Mouse (Mus musculus) kidney, postnatal 0 days (tissue): Measurements from ENCODE around the gene Nppb. TPM values are rescaled to one million over a fixed set of nuclear protein-coding genes. Genes with fewer than 3 reads are reported as not detected.
A peak's percentile ranks its signal among the peaks of the same experiment; 100 is the strongest.

ENCODE experiments used
- ATAC-seq: fragments of 200-750 bp; cut with Nextera tagmentation; replicated peaks from 2 replicates; pipeline ENCODE4 v1.8.0; 2017; ENCODE audit warnings: low read depth, moderate number of reproducible peaks, moderate TSS enrichment, moderate library complexity; ENCODE audit not compliant: low FRiP score
- DNase-seq: peaks from one replicate; pipeline ENCODE4 v3.0.0-alpha.2; 2016; ENCODE audit warnings: low spot score
- H3K27ac ChIP-seq: fragments of 300-500 bp; sonication (generic); 2 replicates; pipeline ENCODE4 v1.5.1; 2014; ENCODE audit warnings: mild to moderate bottlenecking
- H3K27me3 ChIP-seq: fragments of 300-500 bp; sonication (generic); 2 replicates; pipeline ENCODE4 v1.6.1; 2014; ENCODE audit warnings: low read length, mixed read lengths; ENCODE audit not compliant: insufficient read depth
- H3K36me3 ChIP-seq: fragments of 300-500 bp; sonication (generic); 2 replicates; pipeline ENCODE4 v1.6.1; 2014; ENCODE audit warnings: low read length, mixed read lengths; ENCODE audit not compliant: insufficient read depth
- H3K4me1 ChIP-seq: fragments of 300-500 bp; sonication (generic); replicated peaks from 2 replicates; pipeline ENCODE4 v1.6.1; 2014; ENCODE audit warnings: antibody characterized with exemption, low read length, mixed read lengths; ENCODE audit not compliant: insufficient read depth
- H3K4me2 ChIP-seq: fragments of 300-500 bp; sonication (generic); 2 replicates; pipeline ENCODE4 v1.6.1; 2014; ENCODE audit warnings: mild to moderate bottlenecking, low read length, moderate library complexity, mixed read lengths
- H3K4me3 ChIP-seq: fragments of 300-500 bp; sonication (generic); replicated peaks from 2 replicates; pipeline ENCODE4 v1.5.1; 2014; ENCODE audit warnings: low read depth, low read length
- H3K9ac ChIP-seq: fragments of 300-500 bp; sonication (generic); 2 replicates; pipeline ENCODE4 v1.6.1; 2014; ENCODE audit warnings: low read depth, low read length
- H3K9me3 ChIP-seq: fragments of 300-500 bp; sonication (generic); replicated peaks from 2 replicates; pipeline ENCODE4 v1.6.1; 2016; ENCODE audit warnings: low read length, inconsistent platforms, mixed read lengths
- CTCF ChIP-seq: IDR thresholded peaks from 2 replicates; pipeline ENCODE4 v1.5.1; 2016; ENCODE audit warnings: antibody characterized with exemption, low read depth, mild to moderate bottlenecking, moderate library complexity
- whole genome bisulfite sequencing: fragments of 180-500 bp; shearing (Covaris S2); extraction: QIAGEN DNeasy Blood & Tissue Kit; methylation state at CpG from one replicate; pipeline ENCODE4 v1.1.7; 2014; 5-methylcytosine and 5-hydroxymethylcytosine counted together
- polyA plus RNA-seq: library from polyadenylated mRNA; unstranded; fragments of >200 nt; fragmentation: Nextera tagmentation; extraction: Ambion mirVana; gene quantifications from 2 replicates; pipeline ENCODE4 v1.2.1, GENCODE M21; 2015

Nppb gene
- polyA plus RNA-seq, 1 experiment from 2014 or later = not detected

DNA sequence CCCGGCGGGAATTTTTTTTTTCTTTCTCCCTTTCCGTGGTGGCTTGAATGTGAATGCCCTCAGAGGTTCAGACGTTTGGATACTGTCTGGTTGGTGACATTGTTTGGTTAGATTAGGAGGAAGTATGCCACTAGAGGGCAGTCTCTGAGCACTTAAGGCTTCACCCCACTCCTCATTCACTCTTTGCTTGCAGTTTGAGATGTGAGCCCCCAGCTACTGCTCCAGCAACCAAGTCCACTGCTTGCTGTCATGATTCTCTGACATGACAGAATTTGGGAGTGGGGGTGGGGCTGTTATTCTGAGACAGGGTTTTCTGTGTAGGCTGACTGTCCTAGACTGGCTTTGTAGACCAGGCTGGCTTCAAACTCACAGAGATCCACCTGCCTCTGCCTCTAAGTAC lies 32.0 kb upstream of the Nppb start:
- Histone ChIP-seq H3K9me3 (no peaks in the 10 kb centered on the region), H3K9ac (no peak overlapping the region), H3K4me2 (no peak overlapping the region), H3K27me3 (no peaks in the 10 kb centered on the region), H3K4me1 (no peaks in the 10 kb centered on the region), H3K27ac (no peak overlapping the region), H3K4me3 (no peak overlapping the region), H3K36me3 (no peaks in the 10 kb centered on the region)
- 10% methylated on average over 4 of the region's 4 CpGs for WGBS
- peak; percentile 74 for DNase-seq
- no peak for ATAC-seq
- TF ChIP-seq CTCF = peak; percentile 67

DNA sequence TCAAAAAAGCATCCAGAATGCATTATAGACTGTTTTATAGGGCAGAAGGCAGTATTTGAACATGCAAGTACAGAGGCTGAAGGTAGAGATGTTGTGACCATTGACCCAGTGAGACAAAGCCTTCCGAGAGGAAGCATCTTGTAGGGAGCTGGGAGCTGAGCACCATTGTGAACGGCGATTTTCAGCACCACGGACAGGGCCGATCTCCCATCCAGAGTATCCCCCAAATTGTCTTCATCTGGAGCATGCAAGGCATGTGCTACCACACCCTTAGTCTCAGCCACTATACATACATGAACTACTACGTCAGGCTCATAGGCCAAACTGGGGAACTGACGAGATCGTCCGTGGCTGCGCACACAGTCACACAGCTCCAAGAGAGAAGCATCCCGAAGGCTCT lies 28.4 kb upstream of the Nppb start:
- DNase-seq (peak; percentile 58), ATAC-seq (no peak)
- Histone ChIP-seq H3K9ac (no peak overlapping the region), H3K36me3 (no peaks in the 10 kb centered on the region), H3K4me3 (no peak overlapping the region), H3K4me2 (no peak overlapping the region), H3K9me3 (no peaks in the 10 kb centered on the region), H3K27me3 (no peaks in the 10 kb centered on the region), H3K4me1 (no peaks in the 10 kb centered on the region), H3K27ac (no peak overlapping the region)
- no peak for TF ChIP-seq CTCF
- WGBS = 46% methylated on average over 11 of the region's 11 CpGs

DNA sequence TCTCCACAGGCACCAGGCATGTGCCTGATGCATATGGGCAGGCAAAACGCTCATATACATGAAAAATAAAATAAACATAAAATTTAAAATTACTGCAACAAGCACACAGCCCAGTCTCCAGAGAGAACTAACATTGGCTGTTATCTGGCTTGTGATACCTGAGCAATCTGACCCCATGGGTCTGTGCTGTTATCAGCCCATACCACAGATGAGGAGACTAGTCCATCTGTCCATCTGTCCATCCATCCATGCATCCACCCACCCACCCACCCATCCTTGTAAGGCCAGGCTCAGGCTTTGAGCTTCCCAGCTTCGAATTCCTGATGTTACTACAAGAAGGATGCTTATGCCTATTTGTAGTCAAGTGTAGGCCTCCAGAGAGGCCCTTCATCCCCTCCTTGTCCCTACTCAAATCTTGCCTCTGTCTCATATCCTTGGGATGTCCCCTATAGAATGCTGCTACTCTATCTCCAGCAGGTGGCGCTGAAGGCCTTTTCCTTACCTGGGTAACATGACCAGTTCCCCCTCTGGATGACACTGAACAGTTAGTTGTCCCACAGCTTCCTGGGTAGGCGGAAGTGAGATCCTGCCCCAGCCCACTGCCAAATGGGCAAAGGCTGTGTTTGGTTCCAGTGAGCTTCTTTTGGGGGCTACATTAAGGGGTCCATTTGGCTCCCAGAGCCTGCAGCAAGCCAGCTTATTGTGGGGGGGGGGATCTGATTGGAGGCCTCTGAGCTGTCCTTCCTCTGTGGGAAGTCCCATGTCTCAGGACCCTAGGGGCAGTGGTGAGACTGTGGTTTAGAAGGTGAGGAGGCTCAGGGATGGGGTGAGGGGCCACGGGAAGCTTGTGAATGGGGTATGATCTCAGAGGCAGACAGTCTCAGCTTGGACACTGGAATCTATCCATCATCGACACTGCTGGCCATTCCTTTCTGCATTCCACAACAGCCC lies 25.4 kb upstream of the Nppb start:
- Histone ChIP-seq H3K4me2 (no peak overlapping the region), H3K4me1 (no peaks in the 10 kb centered on the region), H3K9ac (no peak overlapping the region), H3K36me3 (no peaks in the 10 kb centered on the region), H3K27me3 (no peaks in the 10 kb centered on the region), H3K4me3 (no peak overlapping the region), H3K27ac (no peak overlapping the region), H3K9me3 (no peaks in the 10 kb centered on the region)
- ATAC-seq (peak; percentile 40; the same call in 1 of the 2 replicates), DNase-seq (peak; percentile 77)
- TF ChIP-seq CTCF = peak; percentile 80
- WGBS = 39% methylated on average over 6 of the region's 6 CpGs

DNA sequence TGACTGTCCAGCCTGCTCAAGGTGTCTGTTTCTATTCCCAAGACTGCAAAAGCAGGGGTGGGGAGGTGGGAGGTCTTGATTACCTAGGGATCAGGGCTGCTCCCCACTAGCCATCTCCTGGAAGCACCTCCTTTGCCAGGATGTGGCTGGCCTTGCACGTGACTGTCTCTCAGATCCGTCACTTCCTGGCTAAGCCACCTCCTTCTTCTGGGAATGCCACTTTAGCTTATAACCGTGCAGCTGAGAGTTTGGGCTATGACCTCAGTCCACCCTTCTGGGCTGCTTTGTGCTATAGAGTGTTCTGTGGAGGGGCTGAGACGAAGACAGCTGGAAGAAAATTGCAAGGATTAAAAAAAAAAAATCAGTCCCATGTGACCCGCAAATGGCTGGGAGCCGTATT lies 22.8 kb upstream of the Nppb start:
- Histone ChIP-seq H3K9ac (no peak overlapping the region), H3K36me3 (no peaks in the 10 kb centered on the region), H3K9me3 (no peaks in the 10 kb centered on the region), H3K27me3 (no peaks in the 10 kb centered on the region), H3K4me3 (no peak overlapping the region), H3K4me1 (no peaks in the 10 kb centered on the region), H3K4me2 (no peak overlapping the region), H3K27ac (no peak overlapping the region)
- ATAC-seq (no peak), DNase-seq (peak; percentile 22)
- 44% methylated on average over 6 of the region's 6 CpGs for WGBS
- no peak for TF ChIP-seq CTCF

DNA sequence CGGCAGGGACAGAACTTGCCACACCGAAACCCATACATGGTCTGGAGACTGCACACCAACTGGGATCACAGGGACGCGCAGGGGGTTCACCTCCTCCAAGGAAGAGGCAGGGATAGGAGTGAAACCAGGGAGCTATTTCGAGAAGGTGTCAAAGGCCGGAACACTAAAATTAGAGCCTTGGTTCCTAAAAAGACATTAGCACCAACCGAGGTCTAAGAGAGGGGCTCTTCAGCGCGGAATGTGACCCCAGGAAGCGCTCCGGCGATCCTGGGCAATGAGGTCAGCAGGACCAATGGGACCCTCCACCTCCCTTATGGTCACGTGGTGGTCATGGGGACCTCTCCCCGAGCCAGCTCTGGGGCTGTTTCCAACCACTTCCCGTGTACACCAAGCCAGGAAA lies 22.0 kb upstream of the Nppb start:
- WGBS = 80% methylated on average over 15 of the region's 15 CpGs
- H3K36me3 ChIP-seq = no peaks in the 10 kb centered on the region
- H3K9me3 ChIP-seq = no peaks in the 10 kb centered on the region
- ATAC-seq = no peak
- no peak overlapping the region for H3K9ac ChIP-seq
- no peak for TF ChIP-seq CTCF
- H3K4me2 ChIP-seq = no peak overlapping the region
- DNase-seq = no peak
- no peak overlapping the region for H3K27ac ChIP-seq
- no peaks in the 10 kb centered on the region for H3K27me3 ChIP-seq
- no peaks in the 10 kb centered on the region for H3K4me1 ChIP-seq
- no peak overlapping the region for H3K4me3 ChIP-seq

DNA sequence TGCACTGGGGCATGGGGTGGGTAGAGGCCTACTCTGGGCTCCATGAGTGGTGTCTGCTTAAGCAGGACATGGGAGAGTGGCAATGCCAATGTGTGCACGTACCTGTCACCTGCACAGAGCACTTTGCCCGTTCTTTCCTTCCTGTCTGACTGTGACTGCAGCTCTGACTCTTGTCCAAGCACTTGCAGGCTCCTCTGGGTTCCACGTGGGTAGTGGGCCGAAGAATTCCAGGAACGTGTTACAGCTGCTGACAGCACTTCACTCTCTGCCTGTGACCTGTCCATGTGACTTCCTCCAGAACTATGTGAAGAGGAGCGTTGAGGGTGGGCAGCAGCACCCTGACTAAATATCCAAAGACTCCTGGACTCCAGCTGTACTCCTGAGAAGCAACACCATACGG lies 19.9 kb upstream of the Nppb start:
- Histone ChIP-seq H3K27me3 (no peaks in the 10 kb centered on the region), H3K27ac (no peak overlapping the region), H3K4me2 (no peak overlapping the region), H3K4me1 (no peaks in the 10 kb centered on the region), H3K9me3 (no peaks in the 10 kb centered on the region), H3K9ac (no peak overlapping the region), H3K36me3 (no peaks in the 10 kb centered on the region), H3K4me3 (no peak overlapping the region)
- 55% methylated on average over 7 of the region's 7 CpGs for WGBS
- ATAC-seq = no peak
- DNase-seq = no peak
- TF ChIP-seq CTCF = no peak

DNA sequence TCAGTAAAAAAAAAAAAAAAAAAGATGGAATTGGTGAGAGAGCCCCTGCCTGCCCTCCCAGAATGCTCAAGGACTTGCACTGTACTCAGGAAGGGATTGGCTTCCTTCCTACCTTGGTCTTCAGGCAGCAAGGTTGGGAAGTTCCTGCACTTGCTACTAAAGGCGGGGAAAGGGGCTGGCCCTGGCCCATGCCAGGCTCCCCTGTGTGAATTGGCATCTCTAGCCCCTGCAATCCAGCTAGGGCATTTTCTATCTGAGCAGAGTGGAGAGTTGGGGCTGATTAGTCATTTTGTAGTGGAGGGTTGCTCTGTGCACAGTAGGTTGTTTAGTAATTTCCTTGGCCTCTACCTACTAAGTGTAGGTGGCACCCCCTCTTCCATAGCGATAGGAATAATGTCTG lies 16.8 kb upstream of the Nppb start:
- DNase-seq = no peak
- Histone ChIP-seq H3K27ac (no peak overlapping the region), H3K4me1 (no peaks in the 10 kb centered on the region), H3K9ac (no peak overlapping the region), H3K4me2 (no peak overlapping the region), H3K36me3 (no peaks in the 10 kb centered on the region), H3K4me3 (no peak overlapping the region), H3K27me3 (no peaks in the 10 kb centered on the region), H3K9me3 (no peaks in the 10 kb centered on the region)
- WGBS = 64% methylated on average over 2 of the region's 2 CpGs
- TF ChIP-seq CTCF = no peak
- no peak for ATAC-seq
